Mouse (Mus musculus): ENCODE data around the gene Pdp2.

Pdp2 gene

DNA sequence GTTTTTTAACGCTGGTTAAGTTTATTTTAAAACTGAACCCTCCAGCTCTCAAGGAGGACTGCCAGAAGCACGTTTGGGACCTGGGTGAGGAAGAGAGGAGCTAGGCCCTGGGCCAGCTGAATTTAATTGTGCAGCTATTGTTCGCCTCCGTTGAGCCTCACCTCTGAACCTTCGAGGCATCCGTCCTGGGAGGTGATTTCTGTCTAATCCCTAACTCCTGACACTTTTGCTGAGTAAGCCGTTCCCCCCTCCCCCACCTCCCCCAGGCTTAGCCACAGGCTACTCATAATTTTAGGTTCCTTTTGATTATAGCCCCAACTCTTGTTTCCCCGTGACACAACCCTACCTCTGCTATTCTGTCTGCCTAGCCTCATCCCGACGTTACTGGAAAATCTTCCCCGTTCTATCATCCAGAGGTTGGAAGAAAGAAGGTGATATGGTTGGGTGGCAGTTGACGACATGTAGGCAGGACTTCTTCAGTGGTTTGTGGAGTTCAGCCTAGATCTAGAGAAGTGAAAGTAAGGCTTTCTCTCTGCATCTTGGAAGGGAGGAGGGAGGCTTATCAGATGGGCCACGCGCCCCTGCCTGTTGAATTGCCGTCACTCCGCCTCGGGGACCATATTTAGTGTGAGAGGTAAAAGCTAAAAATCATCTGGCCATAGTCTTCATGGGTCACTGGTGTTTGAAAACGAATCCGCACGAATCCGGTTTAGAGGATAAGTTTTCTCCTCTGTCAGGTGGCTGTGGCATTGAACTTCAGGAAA is 4.7 kb downstream of the Pdp2 start:
- peak; percentile 37 to 74 for DNase-seq (ENCODE audit: inconsistent age in 2 of 2, low spot score in 1 of 2)

DNA sequence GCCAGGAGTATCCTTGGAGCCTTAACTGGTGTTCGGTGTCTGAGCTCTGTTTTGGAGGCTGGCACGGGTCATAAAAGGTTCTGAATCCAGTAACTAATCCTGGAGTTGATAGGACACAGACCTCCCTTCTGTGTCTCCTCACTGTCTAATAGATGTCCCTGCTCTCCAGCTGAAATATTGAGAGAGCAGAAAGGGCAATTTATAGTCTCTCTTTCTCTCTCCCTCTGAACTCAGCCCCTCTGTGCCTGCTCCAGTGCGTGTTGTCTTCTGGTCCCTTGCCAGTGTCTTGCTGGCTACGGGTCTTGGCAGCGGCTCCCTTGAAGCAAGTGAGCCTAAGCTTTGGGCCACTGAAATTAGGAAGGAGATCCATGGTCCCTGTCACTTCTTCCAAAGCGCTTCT is 6.4 kb downstream of the Pdp2 start:
- DNase-seq (ENCODE audit: inconsistent age in 2 of 2, low spot score in 1 of 2), result peak; percentile 55 to 83

DNA sequence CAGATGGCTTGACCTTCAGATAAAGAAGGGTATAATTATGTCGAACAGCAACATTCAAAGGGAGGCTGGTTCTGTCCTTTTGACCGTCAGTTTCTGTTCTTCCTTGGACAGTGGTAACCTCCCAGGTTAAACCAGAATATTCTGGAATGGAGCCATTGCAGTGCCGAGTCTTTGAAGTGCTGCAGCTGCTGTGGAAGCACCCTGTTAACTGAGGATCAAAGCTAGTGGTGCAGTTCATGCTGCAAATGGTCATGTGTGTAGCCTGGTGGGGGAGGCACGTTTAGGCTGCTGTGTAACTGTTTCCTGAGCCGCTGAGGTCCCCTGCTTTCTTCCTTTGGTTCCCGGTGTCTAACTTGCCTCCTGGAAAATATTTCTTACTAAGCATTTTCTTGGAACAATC is 7.2 kb downstream of the Pdp2 start:
- DNase-seq (ENCODE audit: inconsistent age in 2 of 2, low spot score in 1 of 2), result peak; percentile 61 to 78

DNA sequence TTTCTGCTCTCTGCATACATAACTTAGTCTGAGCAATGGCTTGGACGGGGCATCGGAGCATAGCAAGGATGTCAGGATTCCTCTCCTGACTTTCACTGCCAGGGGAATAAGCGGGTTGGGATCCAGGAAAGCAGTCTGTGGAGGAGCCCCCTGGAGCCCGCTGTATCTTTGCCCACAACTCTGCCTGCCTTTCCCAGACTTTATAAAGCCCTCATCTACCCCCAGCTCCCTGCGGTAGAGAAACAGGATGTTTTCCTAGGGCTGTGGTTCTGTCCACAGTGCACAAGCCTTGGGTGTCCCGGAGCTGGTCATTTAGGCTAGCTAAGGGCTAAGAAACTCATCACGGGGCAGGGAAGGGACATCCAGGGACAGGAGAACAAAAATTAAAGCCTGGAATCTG is 10.1 kb downstream of the Pdp2 start:
- DNase-seq (ENCODE audit: inconsistent age in 2 of 2, low spot score in 1 of 2), result peak in 1 of 2 experiments; percentile 28

DNA sequence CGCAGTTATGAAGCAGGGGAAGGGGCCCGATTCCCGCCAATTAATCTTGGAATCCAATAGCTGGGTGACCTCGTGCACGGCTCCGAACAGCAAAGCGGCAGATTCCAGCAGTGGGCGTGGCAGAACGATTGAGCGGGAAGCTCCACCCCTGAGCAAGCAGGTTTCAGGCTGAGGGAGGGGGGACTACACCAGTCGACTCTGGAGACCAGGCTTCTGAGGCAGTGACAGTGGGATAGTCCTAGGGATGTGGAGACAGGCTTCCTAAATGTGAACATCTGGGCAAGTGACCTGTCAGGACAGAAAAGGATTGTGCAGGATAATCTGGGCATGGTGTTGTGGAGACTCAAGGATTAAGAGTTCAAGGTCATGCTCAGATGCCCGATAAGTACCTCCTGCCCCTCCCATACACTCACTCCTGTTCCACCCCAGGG is 10.7 kb downstream of the Pdp2 start:
- peak; percentile 45 to 67 for DNase-seq (ENCODE audit: inconsistent age in 2 of 2, low spot score in 1 of 2)

DNA sequence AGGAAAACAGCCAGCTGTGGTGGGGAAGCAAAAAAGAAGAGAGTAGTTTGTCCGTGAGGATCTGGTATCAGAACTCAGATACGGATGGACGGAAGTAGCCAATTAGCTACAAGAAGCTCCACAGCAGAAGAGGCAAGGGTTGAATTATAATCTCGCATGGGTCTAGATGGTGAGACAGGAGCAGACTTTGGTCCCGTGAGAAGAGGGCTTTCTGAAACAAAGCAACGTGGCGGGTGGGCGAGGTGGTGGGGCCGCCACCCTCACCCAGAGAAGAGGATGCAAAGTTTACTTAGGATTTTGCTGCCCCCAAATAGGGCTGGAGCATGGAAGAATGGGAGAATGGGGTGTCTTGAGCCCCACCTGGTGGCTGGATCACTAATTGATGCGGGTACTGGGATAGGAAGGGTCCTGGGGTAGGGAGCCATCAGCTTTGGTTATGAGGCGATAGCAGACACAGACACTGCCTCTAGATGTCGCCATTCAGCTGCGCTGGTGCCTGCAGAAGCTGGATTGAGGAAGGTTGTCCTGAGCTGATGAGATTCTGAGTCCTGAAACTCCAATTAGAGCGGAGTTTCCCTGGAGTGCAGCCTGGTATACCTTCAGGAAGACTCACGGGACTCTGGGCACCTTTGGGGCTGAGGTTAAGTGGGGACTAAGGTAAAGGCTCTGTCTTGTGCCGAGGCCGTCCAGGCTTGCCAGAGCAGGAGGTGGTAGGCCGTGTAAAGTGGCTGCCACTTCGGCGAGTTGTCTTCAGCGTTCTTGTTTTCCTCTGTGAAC is 11.4 kb downstream of the Pdp2 start:
- peak; percentile 89 to 96 for DNase-seq (ENCODE audit: inconsistent age in 2 of 2, low spot score in 1 of 2)

DNA sequence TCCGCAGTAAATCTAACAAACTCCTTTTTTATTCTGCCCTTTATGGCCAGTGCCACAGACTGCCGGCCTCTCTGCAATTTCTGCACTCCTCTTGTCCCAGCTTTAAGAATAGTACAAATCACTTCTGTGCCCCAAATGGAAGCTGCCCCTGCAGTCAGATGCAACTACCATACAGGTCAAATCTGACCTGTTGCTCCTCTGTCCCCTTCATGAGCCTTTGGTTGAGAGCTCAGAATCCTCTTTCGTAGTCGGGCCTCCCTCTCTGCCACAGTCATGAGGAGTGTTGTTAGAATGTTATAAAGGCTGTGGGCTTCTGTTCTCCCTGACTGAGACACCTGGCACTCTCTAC is 12.0 kb downstream of the Pdp2 start:
- DNase-seq (ENCODE audit: inconsistent age in 2 of 2, low spot score in 1 of 2), result no peak

DNA sequence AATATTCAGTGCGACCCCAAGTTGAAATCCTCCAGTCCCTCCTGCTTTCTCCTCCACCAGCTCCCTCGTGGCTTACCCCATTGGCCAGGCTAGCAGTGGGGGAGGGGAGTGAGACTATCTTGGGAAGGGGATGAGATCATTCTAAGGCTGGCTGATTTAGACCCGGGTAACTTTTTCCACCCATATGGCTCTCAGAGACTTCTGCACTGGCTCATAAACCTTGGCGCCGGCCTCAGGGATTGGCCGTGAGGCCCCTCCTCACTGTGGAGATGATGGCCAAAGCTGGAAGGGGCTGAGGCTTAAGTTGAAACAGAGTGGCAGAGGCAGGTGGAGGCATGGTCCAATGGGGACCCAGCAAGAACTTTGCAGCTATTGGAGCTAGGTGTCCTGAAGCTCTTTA is 15.1 kb downstream of the Pdp2 start:
- no peak for DNase-seq (ENCODE audit: inconsistent age in 2 of 2, low spot score in 1 of 2)

DNA sequence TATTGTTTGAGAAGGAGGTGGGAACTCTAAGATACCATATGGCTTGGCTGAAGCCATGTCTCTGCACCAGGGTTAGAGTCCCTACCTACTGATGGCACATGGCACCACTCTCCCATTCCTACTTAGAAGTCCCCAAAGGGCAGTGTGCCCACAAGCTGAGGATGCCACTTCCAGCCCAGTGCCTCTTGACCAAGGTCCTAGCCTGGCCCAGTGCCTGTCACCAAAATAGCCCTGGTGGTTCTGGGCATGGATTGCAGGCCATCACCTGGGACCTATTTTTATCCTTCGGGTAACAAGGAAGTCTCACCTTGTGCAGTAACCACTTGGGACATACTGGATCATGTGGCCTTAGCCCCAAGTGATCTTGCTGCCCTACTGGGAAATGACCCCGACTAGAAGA is 16.7 kb downstream of the Pdp2 start:
- no peak for DNase-seq (ENCODE audit: inconsistent age in 2 of 2, low spot score in 1 of 2)

DNA sequence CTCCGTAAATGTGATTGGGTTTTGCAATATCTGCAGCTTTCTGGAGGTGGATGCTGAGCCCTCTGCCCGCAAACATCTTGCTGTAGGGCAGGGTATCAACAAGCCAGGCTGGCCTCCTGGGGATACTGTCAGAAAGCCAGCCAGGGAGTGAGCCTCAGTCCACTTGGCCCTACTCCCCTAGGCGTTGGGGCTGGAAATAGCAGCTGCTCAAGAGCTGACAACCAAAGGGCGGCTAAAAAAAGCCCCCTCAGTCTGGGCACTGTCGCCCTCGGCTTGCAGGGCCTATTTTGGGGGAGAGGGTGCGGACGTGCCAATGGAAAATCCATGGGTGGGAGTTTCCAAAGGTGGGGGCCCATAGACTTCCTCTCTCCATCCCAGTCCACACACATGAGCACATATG is 18.0 kb downstream of the Pdp2 start:
- no peak for DNase-seq (ENCODE audit: inconsistent age in 2 of 2, low spot score in 1 of 2)

DNA sequence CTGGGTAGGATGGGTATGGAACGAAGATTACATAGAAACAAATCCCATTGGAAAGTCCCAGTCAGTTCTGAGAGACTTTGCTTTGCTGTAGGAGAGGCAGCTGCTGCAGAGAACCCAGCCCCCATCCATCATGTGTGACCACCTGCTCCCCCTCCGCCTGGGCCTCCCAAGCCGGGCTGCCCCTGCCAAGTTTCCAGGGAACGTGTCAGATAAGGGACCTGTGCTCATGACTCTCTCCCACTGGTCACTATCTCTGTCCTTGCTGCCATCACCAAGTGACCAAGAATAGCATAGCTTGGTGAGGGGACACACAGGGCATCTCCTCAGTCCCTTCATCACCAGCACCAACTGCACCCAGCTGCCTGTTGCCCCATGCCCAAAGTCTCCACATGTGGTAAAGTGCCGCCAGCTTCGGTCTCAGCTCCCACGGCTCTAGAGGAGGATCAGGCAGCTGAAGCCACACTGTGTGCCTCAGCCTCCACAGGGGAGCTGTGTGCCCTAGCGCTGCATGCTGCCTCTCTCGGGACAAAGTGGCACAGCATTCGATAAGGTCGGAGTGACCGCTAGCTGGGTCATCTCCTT is 19.0 kb downstream of the Pdp2 start:
- no peak for DNase-seq (ENCODE audit: inconsistent age in 2 of 2, low spot score in 1 of 2)

DNA sequence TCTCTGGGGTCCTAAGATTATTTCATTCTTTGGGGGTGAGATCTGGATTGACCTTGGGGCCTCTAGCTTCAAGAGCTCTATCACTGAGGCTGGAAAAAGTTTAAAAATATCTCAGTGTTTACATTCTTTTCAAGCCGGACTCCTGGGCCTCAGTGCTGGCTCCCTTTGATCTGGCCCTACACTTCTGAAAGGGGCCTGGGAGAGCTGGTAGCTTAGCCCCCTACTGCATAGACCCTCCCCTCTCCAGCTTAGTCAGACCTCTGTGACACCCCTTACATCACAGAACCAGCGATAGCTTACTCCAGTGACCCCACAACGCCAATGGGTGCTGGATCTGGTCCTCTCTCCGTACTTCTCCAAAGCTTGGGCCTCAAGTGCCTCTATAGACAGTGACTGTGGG is 20.4 kb downstream of the Pdp2 start:
- DNase-seq (ENCODE audit: inconsistent age in 2 of 2, low spot score in 1 of 2), result no peak

DNA sequence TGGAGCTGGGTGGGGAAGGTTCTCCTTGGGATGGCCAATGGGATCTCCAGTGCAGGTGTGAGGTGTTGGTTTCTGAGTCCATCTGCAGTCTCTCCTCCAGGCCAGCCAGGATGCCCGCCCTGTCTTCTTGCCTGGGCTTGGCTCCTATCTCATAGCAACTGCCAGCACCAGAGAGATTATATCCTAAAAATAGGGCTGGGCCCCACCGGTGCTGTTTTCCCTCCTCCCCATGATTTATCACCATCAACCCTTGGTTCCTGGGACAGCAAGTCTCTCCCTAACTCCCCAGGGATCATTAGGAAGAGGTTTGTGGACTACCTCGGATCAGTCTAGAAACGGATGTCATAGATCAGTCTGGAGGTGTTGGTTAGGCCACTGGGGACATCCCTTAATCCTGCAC is 21.9 kb downstream of the Pdp2 start:
- no peak for DNase-seq (ENCODE audit: inconsistent age in 2 of 2, low spot score in 1 of 2)

DNA sequence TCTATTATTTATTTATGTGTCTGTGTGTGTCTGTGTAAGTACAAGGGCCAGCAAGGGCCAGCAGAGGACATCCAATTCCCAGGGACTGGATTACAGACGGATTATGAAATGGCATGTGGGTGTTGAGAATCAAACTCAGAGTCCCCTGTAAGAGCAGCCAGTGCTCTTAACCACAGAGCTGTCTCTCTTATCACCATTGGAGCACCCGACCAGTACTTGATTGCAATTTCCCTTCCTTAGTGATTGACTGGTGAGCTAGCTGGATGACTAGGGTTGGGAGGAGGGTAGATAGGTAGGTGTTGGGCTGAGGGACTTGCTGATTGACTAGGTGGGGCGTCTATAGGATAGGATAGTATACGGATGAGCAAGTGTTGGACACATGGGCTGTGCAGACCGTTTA is 29.5 kb downstream of the Pdp2 start:
- no peak for DNase-seq (ENCODE audit: inconsistent age in 2 of 2, low spot score in 1 of 2)

DNA sequence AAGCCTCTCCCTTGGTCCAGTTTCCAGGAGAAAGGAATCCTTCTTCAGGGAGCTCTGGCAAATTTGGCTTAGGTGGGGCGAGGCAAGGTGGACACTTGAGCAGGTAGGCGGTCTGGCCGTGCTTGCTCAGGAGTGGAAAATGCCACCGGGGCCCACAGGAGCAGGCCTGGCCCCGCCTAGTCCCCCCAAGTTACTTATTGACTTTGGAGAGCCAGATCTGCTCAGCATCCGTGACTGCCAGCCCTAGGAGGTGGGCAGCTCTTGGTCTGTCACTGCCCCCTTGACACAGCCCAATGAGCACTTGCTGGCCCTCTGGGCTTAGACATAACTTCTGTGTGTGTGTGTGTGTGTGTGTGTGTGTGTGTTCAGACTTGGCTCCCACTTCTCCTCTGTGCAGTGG is 32.9 kb downstream of the Pdp2 start, which contains the start of gene Cdh16:
Gene Cdh16, minus strand, starts transcription at position 236 of the 400 bp plus-strand sequence.
- DNase-seq (ENCODE audit: inconsistent age in 2 of 2, low spot score in 1 of 2), result no peak

DNA sequence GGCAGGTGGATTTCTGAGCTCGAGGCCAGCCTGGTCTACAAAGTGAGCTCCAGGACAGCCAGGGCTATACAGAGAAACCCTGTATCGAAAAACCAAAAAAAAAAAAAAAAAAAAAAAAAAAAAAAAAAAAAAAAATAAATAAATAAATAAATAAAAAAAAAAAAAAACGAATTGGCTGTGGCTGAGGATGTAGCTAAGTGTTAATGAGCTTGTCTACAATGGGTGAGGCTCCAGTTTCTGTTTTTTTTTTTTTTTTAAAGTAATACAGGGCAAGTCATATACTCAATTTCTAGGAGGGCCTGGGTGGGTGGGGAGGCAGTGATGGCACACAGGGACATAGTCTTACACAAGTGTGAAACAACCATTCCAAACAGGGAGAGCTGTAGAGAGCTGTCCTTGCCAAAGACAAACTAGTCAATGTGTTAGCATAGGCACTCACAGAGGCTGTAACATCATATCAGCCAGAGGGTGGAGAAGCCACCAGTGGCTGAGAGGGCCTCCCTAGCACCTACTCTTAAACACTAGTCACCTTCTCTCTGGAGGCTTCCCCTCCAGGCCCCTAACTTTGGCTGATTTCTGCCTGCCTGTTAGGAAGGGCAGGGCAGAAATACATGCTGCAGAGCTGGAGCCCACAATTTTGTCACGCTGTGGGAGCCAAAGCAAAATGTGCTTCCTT is 36.0 kb downstream of the Pdp2 start:
- no peak for DNase-seq (ENCODE audit: inconsistent age in 2 of 2, low spot score in 1 of 2)

DNA sequence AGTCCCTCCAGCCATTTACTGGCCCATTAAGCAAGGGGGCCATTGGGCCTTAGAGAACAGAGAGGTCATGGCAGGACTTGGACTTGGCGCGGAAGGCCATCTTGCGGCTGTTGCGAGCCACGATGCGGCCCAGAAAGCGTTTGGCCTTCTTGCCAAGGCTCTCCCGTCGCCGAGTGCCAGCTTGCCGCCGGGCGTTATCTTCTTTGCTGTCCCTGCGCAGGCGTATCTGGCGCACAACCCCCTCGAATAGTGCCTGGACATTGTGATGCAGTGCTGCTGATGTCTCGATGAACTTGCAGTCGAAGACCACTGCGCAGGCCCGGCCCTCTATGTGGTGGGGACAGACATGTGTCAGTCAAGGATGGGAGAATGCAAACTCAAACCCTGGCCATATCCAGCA is 37.2 kb downstream of the Pdp2 start:
- no peak for DNase-seq (ENCODE audit: inconsistent age in 2 of 2, low spot score in 1 of 2)

DNA sequence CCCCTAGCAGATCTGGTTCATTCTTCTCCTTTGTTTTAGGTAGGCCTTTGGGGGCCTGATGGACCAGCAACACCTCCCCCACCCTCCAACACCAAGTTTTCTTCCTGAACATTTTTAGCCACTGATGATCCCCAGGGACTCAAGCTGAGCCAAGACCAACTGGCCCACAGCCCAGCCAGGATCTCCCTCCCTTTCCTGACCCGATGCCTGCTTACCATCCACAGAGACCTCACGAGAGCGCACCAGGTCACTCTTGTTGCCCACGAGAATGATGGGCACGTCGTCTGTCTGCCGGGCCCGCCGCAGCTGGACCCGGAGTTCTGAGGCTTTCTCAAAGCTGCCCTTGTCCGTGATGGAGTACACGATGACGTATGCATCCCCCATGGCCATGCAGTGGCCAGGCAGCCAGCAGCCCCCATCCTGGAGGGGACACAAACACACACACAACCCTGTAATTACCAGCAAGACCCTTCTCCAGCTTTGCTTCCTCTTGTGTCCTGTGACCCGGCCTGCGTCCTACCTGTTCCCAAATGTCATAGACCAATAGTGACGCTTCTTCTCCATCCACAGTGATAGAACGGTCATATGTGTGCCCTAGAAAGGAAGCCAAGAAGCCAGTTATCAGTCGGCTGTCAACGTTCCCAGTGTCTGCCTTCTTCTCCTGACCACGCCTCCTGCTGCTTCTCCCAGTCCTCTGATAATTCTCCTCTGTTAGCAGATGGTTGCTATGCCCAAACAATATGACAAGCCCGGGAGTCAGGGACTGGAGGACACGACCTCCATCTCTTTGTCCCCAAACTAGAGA is 38.3 kb downstream of the Pdp2 start:
- DNase-seq (ENCODE audit: inconsistent age in 2 of 2, low spot score in 1 of 2), result peak; percentile 52 to 80

DNA sequence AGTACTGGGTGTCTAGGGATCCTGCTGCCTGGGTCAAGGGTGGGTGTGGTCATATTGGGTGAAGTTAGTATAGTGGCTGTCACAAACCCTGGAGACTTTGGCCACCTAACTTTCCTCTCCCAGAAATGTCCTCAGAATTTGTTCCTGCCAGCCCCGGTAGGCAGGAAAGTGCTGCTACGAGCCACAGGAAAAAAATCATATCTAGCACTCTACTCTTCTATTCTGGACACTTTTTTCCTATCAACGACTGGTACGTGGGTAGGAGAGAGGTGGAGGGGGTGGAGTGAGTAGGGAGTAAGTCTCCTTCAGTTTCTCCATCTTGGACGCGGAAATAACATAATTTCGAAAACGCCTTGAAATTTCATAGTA is 38.8 kb downstream of the Pdp2 start:
- no peak for DNase-seq (ENCODE audit: inconsistent age in 2 of 2, low spot score in 1 of 2)

DNA sequence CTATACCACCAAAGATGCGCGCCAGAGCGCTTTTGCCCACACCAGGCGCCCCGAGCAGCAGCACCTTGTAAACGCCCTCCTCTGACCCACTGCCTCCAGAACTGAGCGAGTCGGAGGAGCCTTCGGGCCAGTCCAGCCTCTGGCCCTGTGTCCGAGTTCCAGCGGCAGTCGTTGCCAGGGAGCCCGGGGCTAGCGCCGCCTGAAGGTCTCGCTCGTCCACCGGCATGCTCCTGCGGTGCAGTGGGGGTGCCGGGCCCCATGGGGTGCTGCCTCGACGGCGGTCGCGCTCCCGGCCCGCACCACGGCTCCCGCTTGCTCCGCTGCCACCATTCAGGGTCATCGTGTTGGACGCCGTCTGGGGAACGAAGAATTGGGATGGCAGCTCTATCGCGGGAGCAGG is 39.3 kb downstream of the Pdp2 start:
- peak in 1 of 2 experiments; percentile 45 for DNase-seq (ENCODE audit: inconsistent age in 2 of 2, low spot score in 1 of 2)
